Mouse (Mus musculus) forebrain, embryonic 12.5 days (tissue): ENCODE results near the gene Txnl4b. TPM values are rescaled to one million over a fixed set of nuclear protein-coding genes. Genes with fewer than 3 reads are reported as not detected.

ENCODE experiments used
- ATAC-seq: fragments of 200-750 bp; cut with Nextera tagmentation; 2 replicates; pipeline ENCODE4 v1.8.0; 2017; ENCODE audit warnings: moderate TSS enrichment; ENCODE audit not compliant: low FRiP score
- H3K27ac ChIP-seq: fragments of 300-500 bp; sonication (generic); 2 replicates; pipeline ENCODE4 v1.5.1; 2016; ENCODE audit warnings: mild to moderate bottlenecking
- H3K27me3 ChIP-seq: fragments of 300-500 bp; sonication (generic); 2 replicates; pipeline ENCODE4 v1.6.1; 2016; ENCODE audit warnings: mild to moderate bottlenecking
- H3K36me3 ChIP-seq: fragments of 300-500 bp; sonication (generic); replicated peaks from 2 replicates; pipeline ENCODE4 v1.6.1; 2016; ENCODE audit warnings: mild to moderate bottlenecking
- H3K4me1 ChIP-seq: fragments of 300-500 bp; sonication (generic); 2 replicates; pipeline ENCODE4 v1.6.1; 2016
- H3K4me2 ChIP-seq: fragments of 300-500 bp; sonication (generic); 2 replicates; pipeline ENCODE4 v1.6.1; 2016; ENCODE audit warnings: mild to moderate bottlenecking, moderate library complexity
- H3K4me3 ChIP-seq: fragments of 300-500 bp; sonication (generic); replicated peaks from 2 replicates; pipeline ENCODE4 v1.5.1; 2016; ENCODE audit warnings: mild to moderate bottlenecking
- H3K9ac ChIP-seq: fragments of 300-500 bp; sonication (generic); 2 replicates; pipeline ENCODE4 v1.6.1; 2016; ENCODE audit warnings: mild to moderate bottlenecking
- H3K9me3 ChIP-seq: fragments of 300-500 bp; sonication (generic); 2 replicates; pipeline ENCODE4 v1.6.1; 2016
- WGBS: fragments of 180-500 bp; shearing (Covaris S2); methylation state at CpG from one replicate; pipeline ENCODE4 v1.1.7; 2016; 5-methylcytosine and 5-hydroxymethylcytosine counted together
- polyA plus RNA-seq: library from polyadenylated mRNA; unstranded; fragments of >200 nt; fragmentation: Nextera tagmentation; extraction: Ambion mirVana; gene quantifications from 2 replicates; pipeline ENCODE4 v1.2.1, GENCODE M21; 2016

Txnl4b gene
- polyA plus RNA-seq, 1 experiment from 2014 or later, result 21.7 TPM

- H3K4me1 ChIP-seq, result no peaks in the 10 kb centered on the region
- no peak overlapping the region for H3K27ac ChIP-seq
- 76% methylated on average over 4 of the region's 4 CpGs for WGBS
- H3K4me3 ChIP-seq, result no peak overlapping the region
- no peaks in the 10 kb centered on the region; the same call in 1 of the 2 replicates for H3K27me3 ChIP-seq
- H3K36me3 ChIP-seq, result peaks cover 9% of the 10 kb centered on the region; the same call in 1 of the 2 replicates
- no peak overlapping the region for H3K4me2 ChIP-seq
- no peaks in the 10 kb centered on the region for H3K9me3 ChIP-seq
- ATAC-seq, result no peak
- H3K9ac ChIP-seq, result no peak overlapping the region
These were observed 10.6 kb downstream of the Txnl4b start for GRCm38 (mm10) chr8:109576311-109576710.

GRCm38 (mm10) chr8:109578900-109579301, 13.2 kb downstream of the Txnl4b start, which contains the start of gene Hp:
Gene Hp, minus strand, starts transcription at chr8:109579172.
- Histone ChIP-seq H3K9ac (no peak within 1 kb of the TSS), H3K4me3 (no peak within 1 kb of the TSS), H3K27ac (no peak within 1 kb of the TSS), H3K9me3 (no peaks in the 10 kb centered on the region), H3K4me2 (no peak within 1 kb of the TSS), H3K36me3 (no peaks in the 10 kb centered on the region), H3K4me1 (no peaks in the 10 kb centered on the region), H3K27me3 (no peaks in the 10 kb centered on the region; the same call in 1 of the 2 replicates)
- 73% methylated on average over 8 of the region's 8 CpGs for WGBS
- ATAC-seq, result no peak

GRCm38 (mm10) chr8:109584293-109584692, 18.6 kb downstream of the Txnl4b start:
- no peaks in the 10 kb centered on the region for H3K36me3 ChIP-seq
- no peak overlapping the region for H3K4me3 ChIP-seq
- 86% methylated on average over 4 of the region's 4 CpGs for WGBS
- H3K27me3 ChIP-seq, result no peaks in the 10 kb centered on the region; the same call in 1 of the 2 replicates
- H3K27ac ChIP-seq, result no peak overlapping the region
- no peaks in the 10 kb centered on the region for H3K4me1 ChIP-seq
- H3K9ac ChIP-seq, result no peak overlapping the region
- no peak overlapping the region for H3K4me2 ChIP-seq
- ATAC-seq, result no peak
- no peaks in the 10 kb centered on the region for H3K9me3 ChIP-seq

GRCm38 (mm10) chr8:109584830-109585229, 19.1 kb downstream of the Txnl4b start:
- H3K27ac ChIP-seq, result no peak overlapping the region
- ATAC-seq, result no peak

GRCm38 (mm10) chr8:109585652-109586051, 20.0 kb downstream of the Txnl4b start:
- Histone ChIP-seq H3K9me3 (no peaks in the 10 kb centered on the region), H3K36me3 (no peaks in the 10 kb centered on the region), H3K4me1 (no peaks in the 10 kb centered on the region), H3K9ac (no peak overlapping the region), H3K4me3 (no peak overlapping the region), H3K27ac (no peak overlapping the region), H3K27me3 (no peaks in the 10 kb centered on the region), H3K4me2 (no peak overlapping the region)
- ATAC-seq, result no peak

More at GRCm38 (mm10) chr8:109584830-109585229, 19.1 kb downstream of the Txnl4b start:
- H3K9me3 ChIP-seq, result no peaks in the 10 kb centered on the region
- no peaks in the 10 kb centered on the region for H3K4me1 ChIP-seq
- H3K27me3 ChIP-seq, result no peaks in the 10 kb centered on the region; the same call in 1 of the 2 replicates
- no peak overlapping the region for H3K9ac ChIP-seq
- H3K36me3 ChIP-seq, result no peaks in the 10 kb centered on the region
- no peak overlapping the region for H3K4me2 ChIP-seq
- WGBS, result 85% methylated on average over 3 of the region's 3 CpGs
- H3K4me3 ChIP-seq, result no peak overlapping the region

GRCm38 (mm10) chr8:109586972-109587504, 21.3 kb downstream of the Txnl4b start:
- Histone ChIP-seq H3K9me3 (no peaks in the 10 kb centered on the region), H3K36me3 (peaks cover 7% of the 10 kb centered on the region), H3K27ac (no peak overlapping the region), H3K9ac (no peak overlapping the region), H3K4me3 (no peak overlapping the region), H3K4me1 (no peaks in the 10 kb centered on the region), H3K27me3 (no peaks in the 10 kb centered on the region), H3K4me2 (no peak overlapping the region)
- no peak for ATAC-seq
- WGBS, result 70% methylated on average over 7 of the region's 7 CpGs

- no peak for ATAC-seq
- Histone ChIP-seq H3K4me2 (no peak overlapping the region), H3K4me1 (no peaks in the 10 kb centered on the region), H3K27ac (no peak overlapping the region), H3K9me3 (no peaks in the 10 kb centered on the region), H3K36me3 (peaks cover 39% of the 10 kb centered on the region), H3K27me3 (no peaks in the 10 kb centered on the region), H3K4me3 (no peak overlapping the region), H3K9ac (no peak overlapping the region)
- 90% methylated on average over 9 of the region's 9 CpGs for WGBS
These were observed 25.2 kb downstream of the Txnl4b start for GRCm38 (mm10) chr8:109590901-109591300.

GRCm38 (mm10) chr8:109591367-109591766, 25.7 kb downstream of the Txnl4b start:
- 90% methylated on average over 3 of the region's 3 CpGs for WGBS
- no peaks in the 10 kb centered on the region for H3K9me3 ChIP-seq
- H3K4me2 ChIP-seq, result no peak overlapping the region
- no peak overlapping the region for H3K27ac ChIP-seq
- H3K9ac ChIP-seq, result no peak overlapping the region
- H3K4me1 ChIP-seq, result no peaks in the 10 kb centered on the region
- H3K4me3 ChIP-seq, result no peak overlapping the region
- no peaks in the 10 kb centered on the region for H3K27me3 ChIP-seq
- H3K36me3 ChIP-seq, result peaks cover 39% of the 10 kb centered on the region
- no peak for ATAC-seq

- Histone ChIP-seq H3K36me3 (peaks cover 43% of the 10 kb centered on the region), H3K4me1 (no peaks in the 10 kb centered on the region), H3K9ac (no peak overlapping the region), H3K4me3 (no peak overlapping the region), H3K27me3 (no peaks in the 10 kb centered on the region), H3K27ac (no peak overlapping the region), H3K4me2 (no peak overlapping the region), H3K9me3 (no peaks in the 10 kb centered on the region)
- no peak for ATAC-seq
- WGBS, result 93% methylated on average over 5 of the region's 5 CpGs
These were observed 26.5 kb downstream of the Txnl4b start for GRCm38 (mm10) chr8:109592164-109592563.

- Histone ChIP-seq H3K4me1 (no peaks in the 10 kb centered on the region), H3K27me3 (no peaks in the 10 kb centered on the region), H3K4me2 (no peak overlapping the region), H3K9me3 (no peaks in the 10 kb centered on the region), H3K36me3 (peaks cover 43% of the 10 kb centered on the region), H3K9ac (no peak overlapping the region), H3K27ac (no peak overlapping the region), H3K4me3 (no peak overlapping the region)
- WGBS, result 82% methylated on average over 6 of the region's 6 CpGs
- ATAC-seq, result no peak
These were observed 27.6 kb downstream of the Txnl4b start for GRCm38 (mm10) chr8:109593117-109593788.

- H3K9me3 ChIP-seq, result no peaks in the 10 kb centered on the region
- ATAC-seq, result no peak
- no peak overlapping the region for H3K27ac ChIP-seq
- no peaks in the 10 kb centered on the region for H3K4me1 ChIP-seq
- no peak overlapping the region for H3K4me2 ChIP-seq
- peaks cover 50% of the 10 kb centered on the region for H3K36me3 ChIP-seq
- H3K27me3 ChIP-seq, result no peaks in the 10 kb centered on the region
- no peak overlapping the region for H3K4me3 ChIP-seq
- no peak overlapping the region for H3K9ac ChIP-seq
- 47% methylated on average over 8 of the region's 8 CpGs for WGBS
These were observed 30.2 kb downstream of the Txnl4b start for GRCm38 (mm10) chr8:109595854-109596253.

GRCm38 (mm10) chr8:109606725-109607124, 41.0 kb downstream of the Txnl4b start:
- H3K9me3 ChIP-seq, result no peaks in the 10 kb centered on the region
- no peak overlapping the region for H3K9ac ChIP-seq
- H3K4me3 ChIP-seq, result no peak overlapping the region
- WGBS, result 82% methylated on average over 2 of the region's 2 CpGs
- H3K36me3 ChIP-seq, result peaks cover 35% of the 10 kb centered on the region
- peaks cover 11% of the 10 kb centered on the region for H3K4me1 ChIP-seq
- 0 out of 2 replicates have a peak, but pooled peaks cover 4% of the 10 kb centered on the region for H3K27me3 ChIP-seq
- H3K27ac ChIP-seq, result no peak overlapping the region
- ATAC-seq, result no peak
- no peak overlapping the region for H3K4me2 ChIP-seq

- no peaks in the 10 kb centered on the region for H3K9me3 ChIP-seq
- peaks cover 28% of the 10 kb centered on the region for H3K36me3 ChIP-seq
- H3K4me2 ChIP-seq, result peak overlapping the region; percentile 70
- H3K4me3 ChIP-seq, result peak overlapping the region; percentile 61
- no peak for ATAC-seq
- peaks cover 11% of the 10 kb centered on the region for H3K4me1 ChIP-seq
- WGBS, result 17% methylated on average over 12 of the region's 12 CpGs
- H3K27ac ChIP-seq, result no peak overlapping the region; the same call in 1 of the 2 replicates
- H3K9ac ChIP-seq, result peak overlapping the region; percentile 72
- 0 out of 2 replicates have a peak, but pooled peaks cover 4% of the 10 kb centered on the region for H3K27me3 ChIP-seq
These were observed 42.0 kb downstream of the Txnl4b start for GRCm38 (mm10) chr8:109607650-109608049.
